Mouse (Mus musculus) monocyte, adult 2 months (primary cell): ENCODE data around the gene Ube2d1.

Experiments
- DNase-seq, 2 experiments: peaks; one replicate each; pipeline ENCODE4 v3.0.0; 2022; ENCODE audit warnings: low spot score in 2 of 2, low read depth in 1 of 2

The Ube2d1 gene

GRCm38 (mm10) chr10:71291179-71291661 is 6.2 kb upstream of the Ube2d1 start:
- no peak for DNase-seq

GRCm38 (mm10) chr10:71284511-71285125 is 444 bp downstream of the Ube2d1 start:
- peak in 1 of 2 experiments; percentile 3 for DNase-seq

GRCm38 (mm10) chr10:71284131-71284510 is 941 bp downstream of the Ube2d1 start:
- no peak for DNase-seq

- no peak for DNase-seq
These were observed 11.9 kb downstream of the Ube2d1 start for GRCm38 (mm10) chr10:71273008-71273739.

- no peak for DNase-seq
These were observed 17.1 kb downstream of the Ube2d1 start for GRCm38 (mm10) chr10:71267973-71268372.

- DNase-seq, result no peak
These were observed 17.6 kb downstream of the Ube2d1 start for GRCm38 (mm10) chr10:71267511-71267910.

- DNase-seq, result no peak
These were observed 20.0 kb downstream of the Ube2d1 start for GRCm38 (mm10) chr10:71265067-71265466.

- DNase-seq, result no peak
These were observed 23.4 kb downstream of the Ube2d1 start for GRCm38 (mm10) chr10:71261637-71262036.

GRCm38 (mm10) chr10:71258943-71259342 is 26.1 kb downstream of the Ube2d1 start:
- no peak for DNase-seq

GRCm38 (mm10) chr10:71258516-71258915 is 26.5 kb downstream of the Ube2d1 start:
- DNase-seq, result no peak

- no peak for DNase-seq
These were observed 31.9 kb downstream of the Ube2d1 start for GRCm38 (mm10) chr10:71253147-71253546.

- no peak for DNase-seq
These were observed 32.6 kb downstream of the Ube2d1 start for GRCm38 (mm10) chr10:71252421-71252820.

GRCm38 (mm10) chr10:71251846-71252245 is 33.2 kb downstream of the Ube2d1 start:
- no peak for DNase-seq

- no peak for DNase-seq
These were observed 33.8 kb downstream of the Ube2d1 start for GRCm38 (mm10) chr10:71251256-71251655.

- DNase-seq, result no peak
These were observed 34.6 kb downstream of the Ube2d1 start for GRCm38 (mm10) chr10:71250472-71250871.

- DNase-seq, result no peak
These were observed 35.8 kb downstream of the Ube2d1 start for GRCm38 (mm10) chr10:71249086-71249880.

- no peak for DNase-seq
These were observed 38.1 kb downstream of the Ube2d1 start for GRCm38 (mm10) chr10:71246956-71247355.

GRCm38 (mm10) chr10:71239479-71240120 is 45.5 kb downstream of the Ube2d1 start:
- DNase-seq, result no peak

- no peak for DNase-seq
These were observed 46.9 kb downstream of the Ube2d1 start, which contains the start of gene Tfam for GRCm38 (mm10) chr10:71238240-71238554. Tfam (minus strand) TSS chr10:71238280.

- DNase-seq, result peak; percentile 67 to 83
These were observed 47.4 kb downstream of the Ube2d1 start for GRCm38 (mm10) chr10:71237516-71238239.

- no peak for DNase-seq
These were observed 51.0 kb downstream of the Ube2d1 start for GRCm38 (mm10) chr10:71234071-71234470.
